Mouse (Mus musculus) embryonic facial prominence, embryonic 11.5 days (tissue): Measurements from ENCODE around the gene Acvrl1. TPM values are rescaled to one million over a fixed set of nuclear protein-coding genes. Genes with fewer than 3 reads are reported as not detected.
A peak's percentile ranks its signal among the peaks of the same experiment; 100 is the strongest.

Experiments used
- ATAC-seq: fragments of 200-750 bp; cut with Nextera tagmentation; replicated peaks from 2 replicates; pipeline ENCODE4 v1.8.0; 2017; ENCODE audit warnings: low read depth; ENCODE audit not compliant: insufficient number of reproducible peaks, low FRiP score, low TSS enrichment
- DNase-seq: peaks from one replicate; pipeline ENCODE4 v3.0.0-alpha.2; 2015; ENCODE audit warnings: low spot score
- H3K27ac ChIP-seq: fragments of 300-500 bp; sonication (generic); replicated peaks from 2 replicates; pipeline ENCODE4 v1.5.1; 2014; ENCODE audit warnings: mild to moderate bottlenecking, low read depth, low read length, control low read depth
- H3K27me3 ChIP-seq: fragments of 300-500 bp; sonication (generic); 2 replicates; pipeline ENCODE4 v1.6.1; 2014; ENCODE audit warnings: mild to moderate bottlenecking, low read length, moderate library complexity, mixed read lengths; ENCODE audit not compliant: control insufficient read depth, insufficient read depth
- H3K36me3 ChIP-seq: fragments of 300-500 bp; sonication (generic); replicated peaks from 2 replicates; pipeline ENCODE4 v1.6.1; 2014; ENCODE audit warnings: low read depth, mild to moderate bottlenecking, low read length, moderate library complexity, mixed read lengths; ENCODE audit not compliant: control insufficient read depth, insufficient read depth
- H3K4me1 ChIP-seq: fragments of 300-500 bp; sonication (generic); 2 replicates; pipeline ENCODE4 v1.6.1; 2014; ENCODE audit warnings: low read length, mixed read lengths; ENCODE audit not compliant: control insufficient read depth, insufficient read depth
- H3K4me2 ChIP-seq: fragments of 300-500 bp; sonication (generic); 2 replicates; pipeline ENCODE4 v1.6.1; 2014; ENCODE audit warnings: low read depth, mild to moderate bottlenecking, control low read depth, low read length, moderate library complexity
- H3K4me3 ChIP-seq: fragments of 300-500 bp; sonication (generic); 2 replicates; pipeline ENCODE4 v1.5.1; 2014; ENCODE audit warnings: low read depth, low read length, control low read depth
- H3K9ac ChIP-seq: fragments of 300-500 bp; sonication (generic); replicated peaks from 2 replicates; pipeline ENCODE4 v1.6.1; 2014; ENCODE audit warnings: mild to moderate bottlenecking, control low read depth, low read length
- H3K9me3 ChIP-seq: fragments of 300-500 bp; sonication (generic); replicated peaks from 2 replicates; pipeline ENCODE4 v1.6.1; 2016; ENCODE audit warnings: mild to moderate bottlenecking, low read length, inconsistent platforms, mixed read lengths; ENCODE audit not compliant: control insufficient read depth
- WGBS: fragments of 180-500 bp; shearing (Covaris S2); extraction: QIAGEN DNeasy Blood & Tissue Kit; methylation state at CpG from one replicate; pipeline ENCODE4 v1.1.7; 2014; 5-methylcytosine and 5-hydroxymethylcytosine counted together
- polyA plus RNA-seq: library from polyadenylated mRNA; unstranded; fragments of >200 nt; fragmentation: Nextera tagmentation; extraction: Ambion mirVana; gene quantifications from 2 replicates; pipeline ENCODE4 v1.2.1, GENCODE M21; 2014

Acvrl1 gene
- polyA plus RNA-seq, 1 experiment from 2014 or later = 4.6 TPM

- Histone ChIP-seq H3K36me3 (no peaks in the 10 kb centered on the region), H3K4me3 (no peak overlapping the region), H3K4me1 (no peaks in the 10 kb centered on the region), H3K9ac (no peak overlapping the region), H3K27ac (no peak overlapping the region), H3K27me3 (no peaks in the 10 kb centered on the region), H3K9me3 (no peaks in the 10 kb centered on the region), H3K4me2 (no peak overlapping the region)
- 88% methylated on average over 5 of the region's 5 CpGs for WGBS
- ATAC-seq = no peak
- no peak for DNase-seq
Observed at GRCm38 (mm10) chr15:101169910-101170309, 41.6 kb downstream of the Acvrl1 start.

- no peaks in the 10 kb centered on the region for H3K27me3 ChIP-seq
- 76% methylated on average over 10 of the region's 10 CpGs for WGBS
- ATAC-seq = no peak
- H3K4me1 ChIP-seq = no peaks in the 10 kb centered on the region; the same call in 1 of the 2 replicates
- no peak overlapping the region for H3K27ac ChIP-seq
- no peak overlapping the region for H3K9ac ChIP-seq
- H3K36me3 ChIP-seq = no peaks in the 10 kb centered on the region
- no peak overlapping the region for H3K4me3 ChIP-seq
- no peaks in the 10 kb centered on the region for H3K9me3 ChIP-seq
- no peak for DNase-seq
- H3K4me2 ChIP-seq = no peak overlapping the region
Observed at GRCm38 (mm10) chr15:101170413-101170980, 42.2 kb downstream of the Acvrl1 start.

GRCm38 (mm10) chr15:101171272-101171671 lies 43.0 kb downstream of the Acvrl1 start:
- 78% methylated on average over 4 of the region's 4 CpGs for WGBS
- H3K36me3 ChIP-seq = no peaks in the 10 kb centered on the region
- H3K9ac ChIP-seq = no peak overlapping the region
- no peaks in the 10 kb centered on the region for H3K27me3 ChIP-seq
- H3K4me2 ChIP-seq = no peak overlapping the region
- no peaks in the 10 kb centered on the region for H3K9me3 ChIP-seq
- no peak for DNase-seq
- no peak overlapping the region for H3K4me3 ChIP-seq
- no peak overlapping the region for H3K27ac ChIP-seq
- H3K4me1 ChIP-seq = peaks cover 4% of the 10 kb centered on the region; the same call in 1 of the 2 replicates
- no peak for ATAC-seq

GRCm38 (mm10) chr15:101172016-101172415 lies 43.7 kb downstream of the Acvrl1 start:
- Histone ChIP-seq H3K4me2 (no peak overlapping the region), H3K9me3 (no peaks in the 10 kb centered on the region), H3K4me3 (no peak overlapping the region), H3K9ac (no peak overlapping the region), H3K36me3 (no peaks in the 10 kb centered on the region), H3K27ac (no peak overlapping the region), H3K4me1 (peaks cover 4% of the 10 kb centered on the region; the same call in 1 of the 2 replicates), H3K27me3 (no peaks in the 10 kb centered on the region)
- 95% methylated on average over 2 of the region's 2 CpGs for WGBS
- DNase-seq (no peak), ATAC-seq (no peak)

- peak within 1 kb of the TSS; percentile 57 for H3K27ac ChIP-seq
- no peaks in the 10 kb centered on the region for H3K36me3 ChIP-seq
- peak within 1 kb of the TSS; percentile 84 for H3K4me2 ChIP-seq
- DNase-seq = peak; percentile 95
- peaks cover 4% of the 10 kb centered on the region; the same call in 1 of the 2 replicates for H3K4me1 ChIP-seq
- H3K27me3 ChIP-seq = no peaks in the 10 kb centered on the region
- H3K9me3 ChIP-seq = no peaks in the 10 kb centered on the region
- peak; percentile 92 for ATAC-seq
- 1% methylated on average over 35 of the region's 87 CpGs for WGBS
- peak within 1 kb of the TSS; percentile 93 for H3K9ac ChIP-seq
- peak within 1 kb of the TSS; percentile 93 for H3K4me3 ChIP-seq
Observed at GRCm38 (mm10) chr15:101173421-101174211, 45.3 kb downstream of the Acvrl1 start, which contains the start of gene Acvr1b. Acvr1b (plus strand) TSS chr15:101174067.

- ATAC-seq (peak; percentile 65), DNase-seq (no peak)
- H3K9me3 ChIP-seq = no peaks in the 10 kb centered on the region
- peak overlapping the region; percentile 57; the same call in 1 of the 2 replicates for H3K27ac ChIP-seq
- H3K9ac ChIP-seq = peak overlapping the region; percentile 93
- peak overlapping the region; percentile 93 for H3K4me3 ChIP-seq
- WGBS = under 1% methylated on average over 44 of the region's 46 CpGs
- peaks cover 4% of the 10 kb centered on the region; the same call in 1 of the 2 replicates for H3K4me1 ChIP-seq
- no peaks in the 10 kb centered on the region for H3K27me3 ChIP-seq
- no peaks in the 10 kb centered on the region for H3K36me3 ChIP-seq
- peak overlapping the region; percentile 84 for H3K4me2 ChIP-seq
Observed at GRCm38 (mm10) chr15:101174294-101175130, 46.2 kb downstream of the Acvrl1 start.

- WGBS = 16% methylated on average over 5 of the region's 5 CpGs
- Histone ChIP-seq H3K36me3 (no peaks in the 10 kb centered on the region), H3K27me3 (no peaks in the 10 kb centered on the region), H3K4me1 (peaks cover 4% of the 10 kb centered on the region; the same call in 1 of the 2 replicates), H3K9me3 (no peaks in the 10 kb centered on the region), H3K9ac (peak overlapping the region; percentile 93), H3K4me3 (peak overlapping the region; percentile 93), H3K4me2 (peak overlapping the region; percentile 84), H3K27ac (no peak overlapping the region)
- DNase-seq (no peak), ATAC-seq (no peak)
Observed at GRCm38 (mm10) chr15:101175131-101175460, 46.8 kb downstream of the Acvrl1 start.
